Mouse (Mus musculus) forebrain, embryonic 14.5 days (tissue): ENCODE results near the gene Atp9a. TPM values are rescaled to one million over a fixed set of nuclear protein-coding genes. Genes with fewer than 3 reads are reported as not detected.

Experiments
- ATAC-seq: fragments of 200-750 bp; cut with Nextera tagmentation; 2 replicates; pipeline ENCODE4 v1.8.0; 2017; ENCODE audit warnings: mild to moderate bottlenecking, moderate library complexity
- DNase-seq: peaks from one replicate; pipeline ENCODE4 v3.0.0-alpha.2; 2015; ENCODE audit warnings: low spot score
- H3K27ac ChIP-seq: fragments of 300-500 bp; sonication (generic); 2 replicates; pipeline ENCODE4 v1.5.1; 2014; ENCODE audit warnings: low read depth, mild to moderate bottlenecking, control low read depth, low read length, moderate library complexity
- H3K27me3 ChIP-seq: fragments of 300-500 bp; sonication (generic); replicated peaks from 2 replicates; pipeline ENCODE4 v1.6.1; 2014; ENCODE audit warnings: low read length, control low read depth, mixed read lengths; ENCODE audit not compliant: control insufficient read depth, insufficient read depth
- H3K36me3 ChIP-seq: fragments of 300-500 bp; sonication (generic); 2 replicates; pipeline ENCODE4 v1.6.1; 2014; ENCODE audit warnings: low read length, control low read depth; ENCODE audit not compliant: control insufficient read depth, insufficient read depth
- H3K4me1 ChIP-seq: fragments of 300-500 bp; sonication (generic); 2 replicates; pipeline ENCODE4 v1.6.1; 2014; ENCODE audit warnings: antibody characterized with exemption, low read length, control low read depth; ENCODE audit not compliant: control insufficient read depth, insufficient read depth
- H3K4me2 ChIP-seq: fragments of 300-500 bp; sonication (generic); 2 replicates; pipeline ENCODE4 v1.6.1; 2014; ENCODE audit warnings: mild to moderate bottlenecking, control low read depth, low read length
- H3K4me3 ChIP-seq: fragments of 300-500 bp; sonication (generic); 2 replicates; pipeline ENCODE4 v1.5.1; 2014; ENCODE audit warnings: low read depth, low read length, control low read depth
- H3K9ac ChIP-seq: fragments of 300-500 bp; sonication (generic); 2 replicates; pipeline ENCODE4 v1.6.1; 2014; ENCODE audit warnings: mild to moderate bottlenecking, low read length, control low read depth, moderate library complexity
- H3K9me3 ChIP-seq: fragments of 300-500 bp; sonication (generic); replicated peaks from 2 replicates; pipeline ENCODE4 v1.6.1; 2016; ENCODE audit warnings: low read length, control low read depth, mixed read lengths; ENCODE audit not compliant: control insufficient read depth
- WGBS: fragments of 180-500 bp; shearing (Covaris S2); extraction: QIAGEN DNeasy Blood & Tissue Kit; methylation state at CpG from one replicate; pipeline ENCODE4 v1.1.7; 2014; 5-methylcytosine and 5-hydroxymethylcytosine counted together
- polyA plus RNA-seq: library from polyadenylated mRNA; unstranded; fragments of >200 nt; fragmentation: Nextera tagmentation; extraction: Ambion mirVana; gene quantifications from 2 replicates; pipeline ENCODE4 v1.2.1, GENCODE M21; 2014

Gene Atp9a
- polyA plus RNA-seq, 1 experiment from 2014 or later = 42.4 TPM

GRCm38 (mm10) chr2:168728045-168728444, 14.2 kb downstream of the Atp9a start:
- no peak overlapping the region for H3K27ac ChIP-seq
- no peaks in the 10 kb centered on the region for H3K36me3 ChIP-seq
- no peaks in the 10 kb centered on the region for H3K9me3 ChIP-seq
- no peak overlapping the region for H3K4me2 ChIP-seq
- 88% methylated on average over 12 of the region's 12 CpGs for WGBS
- H3K9ac ChIP-seq = no peak overlapping the region
- no peaks in the 10 kb centered on the region for H3K27me3 ChIP-seq
- H3K4me1 ChIP-seq = peaks cover 7% of the 10 kb centered on the region; the same call in 1 of the 2 replicates
- no peak overlapping the region for H3K4me3 ChIP-seq
- ATAC-seq (no peak), DNase-seq (no peak)

GRCm38 (mm10) chr2:168726007-168726406, 16.2 kb downstream of the Atp9a start:
- Histone ChIP-seq H3K4me1 (peaks cover 7% of the 10 kb centered on the region; the same call in 1 of the 2 replicates), H3K9me3 (no peaks in the 10 kb centered on the region), H3K36me3 (no peaks in the 10 kb centered on the region), H3K27ac (peak overlapping the region; percentile 33; the same call in 1 of the 2 replicates), H3K9ac (no peak overlapping the region), H3K4me2 (no peak overlapping the region), H3K4me3 (no peak overlapping the region), H3K27me3 (no peaks in the 10 kb centered on the region)
- DNase-seq (peak; percentile 74), ATAC-seq (peak; percentile 88)
- WGBS = 58% methylated on average over 6 of the region's 6 CpGs

- WGBS = 91% methylated on average over 14 of the region's 14 CpGs
- DNase-seq (no peak), ATAC-seq (no peak)
- Histone ChIP-seq H3K9me3 (no peaks in the 10 kb centered on the region), H3K36me3 (no peaks in the 10 kb centered on the region), H3K4me1 (peaks cover 4% of the 10 kb centered on the region; the same call in 1 of the 2 replicates), H3K27ac (no peak overlapping the region), H3K9ac (no peak overlapping the region), H3K27me3 (no peaks in the 10 kb centered on the region), H3K4me2 (no peak overlapping the region), H3K4me3 (no peak overlapping the region)
Observed at GRCm38 (mm10) chr2:168721313-168721712, 20.9 kb downstream of the Atp9a start.

GRCm38 (mm10) chr2:168719742-168720141, 22.5 kb downstream of the Atp9a start:
- no peak for ATAC-seq
- DNase-seq = no peak
- Histone ChIP-seq H3K36me3 (no peaks in the 10 kb centered on the region), H3K9me3 (no peaks in the 10 kb centered on the region), H3K4me3 (no peak overlapping the region), H3K4me2 (no peak overlapping the region), H3K27ac (no peak overlapping the region), H3K27me3 (no peaks in the 10 kb centered on the region), H3K9ac (no peak overlapping the region), H3K4me1 (no peaks in the 10 kb centered on the region)
- 77% methylated on average over 4 of the region's 4 CpGs for WGBS

- Histone ChIP-seq H3K36me3 (no peaks in the 10 kb centered on the region), H3K27ac (no peak overlapping the region), H3K4me2 (no peak overlapping the region), H3K4me1 (no peaks in the 10 kb centered on the region), H3K27me3 (no peaks in the 10 kb centered on the region), H3K9ac (no peak overlapping the region), H3K4me3 (no peak overlapping the region), H3K9me3 (no peaks in the 10 kb centered on the region)
- DNase-seq (no peak), ATAC-seq (no peak)
- WGBS = 73% methylated on average over 10 of the region's 10 CpGs
Observed at GRCm38 (mm10) chr2:168718735-168719134, 23.5 kb downstream of the Atp9a start.

- no peak for DNase-seq
- Histone ChIP-seq H3K27me3 (no peaks in the 10 kb centered on the region), H3K27ac (no peak overlapping the region), H3K36me3 (no peaks in the 10 kb centered on the region), H3K4me2 (no peak overlapping the region), H3K9ac (no peak overlapping the region), H3K4me3 (no peak overlapping the region), H3K4me1 (no peaks in the 10 kb centered on the region), H3K9me3 (no peaks in the 10 kb centered on the region)
- no peak for ATAC-seq
- 85% methylated on average over 2 of the region's 2 CpGs for WGBS
Observed at GRCm38 (mm10) chr2:168718267-168718666, 23.9 kb downstream of the Atp9a start.

GRCm38 (mm10) chr2:168712199-168713176, 29.7 kb downstream of the Atp9a start:
- no peak for ATAC-seq
- no peak for DNase-seq
- Histone ChIP-seq H3K4me2 (no peak overlapping the region), H3K36me3 (peaks cover 10% of the 10 kb centered on the region; the same call in 1 of the 2 replicates), H3K4me1 (no peaks in the 10 kb centered on the region), H3K27ac (peak overlapping the region; percentile 14; the same call in 1 of the 2 replicates), H3K27me3 (no peaks in the 10 kb centered on the region), H3K4me3 (no peak overlapping the region), H3K9ac (no peak overlapping the region), H3K9me3 (no peaks in the 10 kb centered on the region)
- 83% methylated on average over 20 of the region's 20 CpGs for WGBS

- H3K27me3 ChIP-seq = no peaks in the 10 kb centered on the region
- WGBS = 77% methylated on average over 3 of the region's 3 CpGs
- no peak overlapping the region for H3K9ac ChIP-seq
- no peak for DNase-seq
- H3K4me3 ChIP-seq = no peak overlapping the region
- no peaks in the 10 kb centered on the region for H3K4me1 ChIP-seq
- no peaks in the 10 kb centered on the region for H3K9me3 ChIP-seq
- no peak for ATAC-seq
- H3K36me3 ChIP-seq = peaks cover 16% of the 10 kb centered on the region
- no peak overlapping the region for H3K27ac ChIP-seq
- H3K4me2 ChIP-seq = no peak overlapping the region
Observed at GRCm38 (mm10) chr2:168710979-168711378, 31.2 kb downstream of the Atp9a start.

- no peak overlapping the region for H3K4me2 ChIP-seq
- ATAC-seq = no peak
- peaks cover 39% of the 10 kb centered on the region for H3K36me3 ChIP-seq
- DNase-seq = no peak
- 49% methylated on average over 9 of the region's 9 CpGs for WGBS
- no peak overlapping the region for H3K27ac ChIP-seq
- no peaks in the 10 kb centered on the region for H3K9me3 ChIP-seq
- no peak overlapping the region for H3K9ac ChIP-seq
- H3K4me3 ChIP-seq = no peak overlapping the region
- H3K27me3 ChIP-seq = no peaks in the 10 kb centered on the region
- peaks cover under 1% of the 10 kb centered on the region; the same call in 1 of the 2 replicates for H3K4me1 ChIP-seq
Observed at GRCm38 (mm10) chr2:168707766-168708165, 34.4 kb downstream of the Atp9a start.
